ENCODE assay signal across 21 mouse cellular contexts in the genomic region with DNA sequence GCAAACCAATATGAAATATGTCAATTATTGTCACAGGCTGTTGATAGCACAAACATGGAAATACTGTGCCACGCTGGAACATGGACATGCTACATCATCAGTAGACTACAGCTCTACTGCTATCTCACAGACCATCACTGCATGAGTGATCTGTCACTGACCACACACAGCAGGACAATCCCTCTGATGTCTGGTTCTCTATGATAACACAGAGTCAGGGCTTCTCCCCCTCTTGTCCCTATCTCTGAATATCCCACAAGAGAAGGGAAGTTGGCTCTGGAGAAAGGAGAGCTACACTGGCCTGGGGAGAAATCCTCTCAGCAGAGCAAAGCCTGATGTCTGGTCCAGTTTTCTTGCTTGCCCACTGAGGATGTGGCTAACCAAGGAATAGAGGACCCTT.
DNase-seq lines count a peak whose midpoint lies in the region; ATAC-seq and TF ChIP-seq lines count a peak whose summit lies in the region.
"Had no signal": no experiment of that assay in that cellular context is flagged by ENCODE, and none has a peak within 500 bp of the region (broad histone marks: within the 10 kb centered on the region; RNA-seq: fewer than 3 reads in every experiment).

No protein-coding gene starts in this region.

- peaks cover 31% of the 10 kb centered on the region for H3K4me1 ChIP-seq in hindbrain, embryonic 10.5 days (replicated peaks)
- H3K4me1 ChIP-seq in hindbrain, embryonic 11.5 days (replicated peaks; ENCODE audit: control insufficient read depth, insufficient read depth, low read length), result no peaks in the 10 kb centered on the region
- peaks cover 2 to 8% of the 10 kb centered on the region in 2 experiments for H3K4me1 ChIP-seq in MEL (ENCODE audit: control insufficient read depth in 1 of 2, insufficient read depth in 2 of 2, low read length in 2 of 2)

- TF ChIP-seq POLR2A in MEL (IDR thresholded peaks at IDR 0.05; ENCODE audit: control insufficient read depth in 1 of 2, insufficient read depth in 1 of 2, low read depth in 1 of 2, low read length in 2 of 2, poor library complexity in 1 of 2), result no peak

- H3K27me3 ChIP-seq in hindbrain, embryonic 10.5 days (ENCODE audit: insufficient read depth, poor library complexity, severe bottlenecking), result no peaks in the 10 kb centered on the region; the same call in 1 of the 2 replicates
- no peaks in the 10 kb centered on the region for H3K27me3 ChIP-seq in hindbrain, embryonic 11.5 days (ENCODE audit: control insufficient read depth, insufficient read depth, low read length)
- no peaks in the 10 kb centered on the region for H3K27me3 ChIP-seq in MEL (ENCODE audit: control insufficient read depth in 1 of 2, insufficient read depth in 2 of 2, low read length in 2 of 2)
- H3K27me3 ChIP-seq: forebrain, embryonic 13.5 days; hindbrain, embryonic 15.5 days; kidney, embryonic 15.5 days; limb, embryonic 13.5 days; lung, embryonic 15.5 days; stomach, embryonic 15.5 days had no signal

- 90% methylated on average over 1 of the region's 1 CpGs for WGBS in hindbrain, embryonic 10.5 days
- 77% methylated on average over 1 of the region's 1 CpGs for WGBS in hindbrain, embryonic 11.5 days

- H3K4me3 ChIP-seq in hindbrain, embryonic 10.5 days, result no peak overlapping the region
- H3K4me3 ChIP-seq in hindbrain, embryonic 11.5 days (ENCODE audit: low read depth, low read length), result no peak overlapping the region
- no peak overlapping the region for H3K4me3 ChIP-seq in MEL (ENCODE audit: control insufficient read depth in 1 of 2, insufficient read depth in 1 of 2, low read depth in 2 of 2, low read length in 2 of 2)
- H3K4me3 ChIP-seq: forebrain, embryonic 13.5 days; hindbrain, embryonic 15.5 days; kidney, embryonic 15.5 days; limb, embryonic 13.5 days; lung, embryonic 15.5 days; stomach, embryonic 15.5 days had no signal

- H3K79me2 ChIP-seq in MEL (ENCODE audit: control insufficient read depth, insufficient read depth, low read length, poor library complexity), result no peaks in the 10 kb centered on the region

- TF ChIP-seq EP300 in MEL (IDR thresholded peaks at IDR 0.05; ENCODE audit: low read depth in 1 of 2, low read length in 2 of 2), result peak; percentile 85 to 86

- H3K9ac ChIP-seq in hindbrain, embryonic 11.5 days (ENCODE audit: low read depth, low read length), result no peak overlapping the region
- H3K9ac ChIP-seq in MEL (ENCODE audit: control insufficient read depth, low read depth, low read length, poor library complexity, severe bottlenecking), result no peak overlapping the region
- H3K9ac ChIP-seq: forebrain, embryonic 13.5 days; hindbrain, embryonic 15.5 days; kidney, embryonic 15.5 days; limb, embryonic 13.5 days; lung, embryonic 15.5 days; stomach, embryonic 15.5 days had no signal

- peak overlapping the region; percentile 31; the same call in 1 of the 2 replicates for H3K27ac ChIP-seq in hindbrain, embryonic 10.5 days
- no peak overlapping the region for H3K27ac ChIP-seq in hindbrain, embryonic 11.5 days (ENCODE audit: low read depth, low read length)
- H3K27ac ChIP-seq in MEL (ENCODE audit: control insufficient read depth, low read depth, low read length), result no peak overlapping the region
- H3K27ac ChIP-seq: forebrain, embryonic 13.5 days; hindbrain, embryonic 15.5 days; kidney, embryonic 15.5 days; limb, embryonic 13.5 days; lung, embryonic 15.5 days; stomach, embryonic 15.5 days had no signal

- TF ChIP-seq CTCF in MEL (IDR thresholded peaks at IDR 0.05 in 2 of 3, conservative IDR thresholded peaks at IDR 0.05 in 1 of 3; ENCODE audit: control insufficient read depth in 1 of 3, insufficient read depth in 1 of 3, low read depth in 2 of 3, low read length in 3 of 3, poor library complexity in 1 of 3, severe bottlenecking in 1 of 3), result no peak

- H3K9me3 ChIP-seq in hindbrain, embryonic 10.5 days, result no peaks in the 10 kb centered on the region
- no peaks in the 10 kb centered on the region for H3K9me3 ChIP-seq in hindbrain, embryonic 11.5 days (ENCODE audit: control insufficient read depth, low read length)
- H3K9me3 ChIP-seq in MEL (replicated peaks; ENCODE audit: insufficient read depth, low read length), result no peaks in the 10 kb centered on the region
- H3K9me3 ChIP-seq: forebrain, embryonic 13.5 days; hindbrain, embryonic 15.5 days; kidney, embryonic 15.5 days; lung, embryonic 15.5 days; stomach, embryonic 15.5 days had no signal

- DNase-seq in hindbrain, embryonic 10.5 days (ENCODE audit: low spot score), result no peak
- no peak for DNase-seq in hindbrain, embryonic 11.5 days (ENCODE audit: low spot score)
- peak; percentile 55 for DNase-seq in MEL (ENCODE audit: low read depth, low spot score)
- DNase-seq in spleen, postnatal 14 days (ENCODE audit: low spot score in 2 of 2), result no peak
- no peak for DNase-seq in urinary bladder, postnatal 10 days (ENCODE audit: low spot score)
- DNase-seq: adrenal gland, postnatal 25 days; cerebellum, adult 11 months; cerebellum, postnatal 25 days; gastrocnemius, postnatal 25 days; lung, postnatal 4 days; right cerebral cortex, postnatal 25 days; thymus, adult 2 months had no signal

- H3K36me3 ChIP-seq in hindbrain, embryonic 10.5 days, result peaks cover 17% of the 10 kb centered on the region
- no peaks in the 10 kb centered on the region for H3K36me3 ChIP-seq in hindbrain, embryonic 11.5 days (ENCODE audit: control insufficient read depth, insufficient read depth, low read length)
- H3K36me3 ChIP-seq in MEL (ENCODE audit: control insufficient read depth in 1 of 2, insufficient read depth in 2 of 2, low read length in 2 of 2), result peaks cover 0 to 9% of the 10 kb centered on the region in 2 experiments; a peak in 2 of 4 replicates
- H3K36me3 ChIP-seq: hindbrain, embryonic 15.5 days; kidney, embryonic 15.5 days; lung, embryonic 15.5 days had no signal

- no peak overlapping the region for H3K4me2 ChIP-seq in hindbrain, embryonic 11.5 days (replicated peaks; ENCODE audit: low read depth, low read length)
- H3K4me2 ChIP-seq: forebrain, embryonic 13.5 days; hindbrain, embryonic 15.5 days; kidney, embryonic 15.5 days; limb, embryonic 13.5 days; lung, embryonic 15.5 days; stomach, embryonic 15.5 days had no signal

- no peak for TF ChIP-seq RAD21 in MEL (IDR thresholded peaks at IDR 0.05; ENCODE audit: low read depth, low read length)

- ATAC-seq in hindbrain, embryonic 11.5 days (ENCODE audit: low FRiP score), result no peak
- ATAC-seq in erythroid progenitor cell, adult 5-6 weeks (replicated peaks; ENCODE audit: low FRiP score, poor library complexity, severe bottlenecking), result peak; percentile 65
- ATAC-seq in megakaryocyte progenitor cell, adult 5-6 weeks (replicated peaks; ENCODE audit: poor library complexity), result peak; percentile 78
- ATAC-seq: forebrain, embryonic 13.5 days; intestine, embryonic 16.5 days had no signal

TF ChIP-seq in MEL, 35 proteins besides CTCF, POLR2A, EP300 and RAD21:
- no peak for TF ChIP-seq POLR2AphosphoS5 (IDR thresholded peaks at IDR 0.05; ENCODE audit: borderline replicate concordance, low read depth, low read length)
- no peak for TF ChIP-seq MYC (IDR thresholded peaks at IDR 0.05; ENCODE audit: low read depth, low read length)
- no peak for TF ChIP-seq ZKSCAN1 (IDR thresholded peaks at IDR 0.05; ENCODE audit: low read depth, low read length)
- no peak for TF ChIP-seq POLR2AphosphoS2 (IDR thresholded peaks at IDR 0.05; ENCODE audit: low read length)
- no peak for TF ChIP-seq TBP (IDR thresholded peaks at IDR 0.05; ENCODE audit: low read depth, low read length)
- no peak for TF ChIP-seq ELF1 (IDR thresholded peaks at IDR 0.05; ENCODE audit: low read depth, low read length)
- no peak for TF ChIP-seq SMC3 (IDR thresholded peaks at IDR 0.05; ENCODE audit: low read depth, low read length)
- TF ChIP-seq BHLHE40 (IDR thresholded peaks at IDR 0.05; ENCODE audit: borderline replicate concordance, low read depth, low read length), result no peak
- TF ChIP-seq MAX (IDR thresholded peaks at IDR 0.05; ENCODE audit: low read length), result no peak
- no peak for TF ChIP-seq JUND (IDR thresholded peaks at IDR 0.05; ENCODE audit: low read depth, low read length)
- TF ChIP-seq SIN3A (IDR thresholded peaks at IDR 0.05; ENCODE audit: low read length), result no peak
- no peak for TF ChIP-seq GABPA (IDR thresholded peaks at IDR 0.05; ENCODE audit: low read depth, low read length)
- TF ChIP-seq RCOR1 (IDR thresholded peaks at IDR 0.05; ENCODE audit: low read depth, low read length), result no peak
- TF ChIP-seq MEF2A (IDR thresholded peaks at IDR 0.05; ENCODE audit: extremely low read depth, insufficient replicate concordance, low read depth, low read length, poor library complexity, severe bottlenecking), result no peak
- TF ChIP-seq MXI1 (IDR thresholded peaks at IDR 0.05; ENCODE audit: low read depth, low read length), result 0 out of 2 replicates have a peak, but pooled peaks have one; percentile 10
- TF ChIP-seq GATA1 (IDR thresholded peaks at IDR 0.05; ENCODE audit: low read depth, low read length), result peak; percentile 78
- peak; percentile 87 for TF ChIP-seq TCF12 (IDR thresholded peaks at IDR 0.05; ENCODE audit: low read depth, low read length)
- TF ChIP-seq ETS1 (IDR thresholded peaks at IDR 0.05; ENCODE audit: low read depth, low read length), result peak; percentile 47
- TF ChIP-seq ZNF384 (IDR thresholded peaks at IDR 0.05; ENCODE audit: low read depth, low read length), result no peak
- TF ChIP-seq MYB (IDR thresholded peaks at IDR 0.05; ENCODE audit: low read depth, low read length), result no peak
- TF ChIP-seq USF1 (IDR thresholded peaks at IDR 0.05; ENCODE audit: low read depth, low read length), result no peak
- TF ChIP-seq KAT2A (conservative IDR thresholded peaks at IDR 0.05; ENCODE audit: low read depth, low read length), result no peak
- TF ChIP-seq UBTF (IDR thresholded peaks at IDR 0.05; ENCODE audit: borderline replicate concordance, insufficient read depth, low read depth, low read length), result no peak
- TF ChIP-seq NELFE (IDR thresholded peaks at IDR 0.05; ENCODE audit: low read depth, low read length), result no peak
- no peak for TF ChIP-seq MAZ (IDR thresholded peaks at IDR 0.05; ENCODE audit: low read depth, low read length)
- peak; percentile 95 for TF ChIP-seq TAL1 (IDR thresholded peaks at IDR 0.05; ENCODE audit: low read length)
- TF ChIP-seq ZC3H11A (IDR thresholded peaks at IDR 0.05; ENCODE audit: low read depth, low read length), result no peak
- no peak for TF ChIP-seq CHD1 (IDR thresholded peaks at IDR 0.05; ENCODE audit: low read depth, low read length)
